Mouse (Mus musculus) C2C12 (cell line): Measurements from ENCODE around the gene Taf5l. TPM values are rescaled to one million over a fixed set of nuclear protein-coding genes. Genes with fewer than 3 reads are reported as not detected.
"Not testable (repeated sequence)": the region's sequence is repeated elsewhere in the genome, so short reads cannot be mapped to it uniquely, and the experiment has no call there.

Source experiments
- H3K27me3 ChIP-seq: one replicate; pipeline ENCODE4 v1.6.1; 2011; ENCODE audit not compliant: control insufficient read depth, insufficient read depth, insufficient read length
- H3K36me3 ChIP-seq: one replicate; pipeline ENCODE4 v1.6.1; 2011; ENCODE audit not compliant: control insufficient read depth, insufficient read depth
- H3K4me3 ChIP-seq: one replicate; pipeline ENCODE4 v1.5.1; 2011; ENCODE audit warnings: mild to moderate bottlenecking, control low read depth; ENCODE audit not compliant: poor library complexity, insufficient read depth, severe bottlenecking
- H3K79me2 ChIP-seq: one replicate; pipeline ENCODE4 v1.6.1; 2011; ENCODE audit not compliant: control insufficient read depth, insufficient read depth
- H3K79me3 ChIP-seq: one replicate; pipeline ENCODE4 v1.6.1; 2011; ENCODE audit warnings: low read depth, control low read depth
- H3ac ChIP-seq: one replicate; pipeline ENCODE3; 2011; ENCODE audit warnings: low read depth; ENCODE audit not compliant: control insufficient read depth, insufficient read length
- CEBPB ChIP-seq: IDR thresholded peaks from one replicate; pipeline ENCODE4 v1.6.1; 2011; ENCODE audit warnings: low read depth, mild to moderate bottlenecking, control low read depth, moderate library complexity
- CTCF ChIP-seq: IDR thresholded peaks from one replicate; pipeline ENCODE4 v1.5.1; 2011; ENCODE audit not compliant: control insufficient read depth, insufficient read depth, insufficient read length
- FOSL1 ChIP-seq: IDR thresholded peaks from one replicate; pipeline ENCODE4 v1.8.0; 2011; ENCODE audit warnings: mild to moderate bottlenecking, low read length; ENCODE audit not compliant: poor library complexity, insufficient read depth, severe bottlenecking
- MAX ChIP-seq: IDR thresholded peaks from one replicate; pipeline ENCODE4 v1.6.1; 2011; ENCODE audit warnings: mild to moderate bottlenecking, control low read depth
- MYOD1 ChIP-seq: IDR thresholded peaks from one replicate; pipeline ENCODE4 v1.6.1; 2011; ENCODE audit warnings: low read depth; ENCODE audit not compliant: control insufficient read depth, insufficient read length
- MYOG ChIP-seq: IDR thresholded peaks from one replicate; pipeline ENCODE4 v1.6.1; 2011; ENCODE audit not compliant: control insufficient read depth, insufficient read length; ENCODE audit errors: extremely low read depth
- USF1 ChIP-seq: IDR thresholded peaks from one replicate; pipeline ENCODE4 v1.6.1; 2011; ENCODE audit warnings: low read depth, mild to moderate bottlenecking, control low read depth, moderate library complexity
- polyA plus RNA-seq: library from polyadenylated mRNA; unstranded; fragments of >200 nt; fragmentation: generic; extraction: Trizol; gene quantifications from one replicate; pipeline ENCODE4 v1.2.1, GENCODE M21; 2012; ENCODE audit warnings: missing spikeins

The Taf5l gene
- polyA plus RNA-seq, 1 experiment: 26.2 TPM

- no peak overlapping the region for H3ac ChIP-seq
- no peaks in the 10 kb centered on the region for H3K79me2 ChIP-seq
- H3K79me3 ChIP-seq: no peaks in the 10 kb centered on the region
- H3K4me3 ChIP-seq: no peak overlapping the region
- TF ChIP-seq MYOD1 (no peak), FOSL1 (no peak)
- no peaks in the 10 kb centered on the region for H3K27me3 ChIP-seq
- H3K36me3 ChIP-seq: no peaks in the 10 kb centered on the region
These were observed 59.8 kb downstream of the Taf5l start for GRCm38 (mm10) chr8:123961371-123961770.

GRCm38 (mm10) chr8:123960556-123960955 lies 60.6 kb downstream of the Taf5l start:
- H3K4me3 ChIP-seq, H3K79me3 ChIP-seq, H3K27me3 ChIP-seq, H3K36me3 ChIP-seq, H3K79me2 ChIP-seq, H3ac ChIP-seq: not testable (repeated sequence)

DNA sequence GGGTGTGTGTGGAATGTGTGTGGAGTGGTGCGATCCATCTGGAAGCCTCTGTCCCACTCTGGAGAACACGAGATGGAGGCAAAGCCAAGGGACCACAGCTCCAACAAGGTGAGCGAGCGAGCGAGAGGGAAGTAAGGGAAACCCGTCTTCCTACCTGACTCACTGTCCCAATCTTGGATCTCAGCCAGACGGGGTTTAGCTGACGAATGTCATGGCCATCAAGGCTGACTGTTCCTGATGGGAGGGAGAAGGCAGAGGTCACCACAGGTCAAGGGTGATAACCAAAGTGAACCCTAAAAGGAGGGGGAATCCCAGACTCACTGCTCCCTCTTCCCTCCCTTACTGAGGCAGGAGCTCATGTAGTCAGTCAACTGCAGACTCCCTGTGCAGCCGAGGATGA lies 61.1 kb downstream of the Taf5l start:
- TF ChIP-seq MYOD1: no peak
- no peak for TF ChIP-seq MYOG
- TF ChIP-seq CEBPB: no peak
- TF ChIP-seq FOSL1: no peak
- no peak for TF ChIP-seq CTCF
- TF ChIP-seq MAX: no peak
- no peak for TF ChIP-seq USF1
- Histone ChIP-seq H3K4me3 (no peak overlapping the region), H3K27me3 (no peaks in the 10 kb centered on the region), H3K79me2 (no peaks in the 10 kb centered on the region), H3K79me3 (no peaks in the 10 kb centered on the region), H3K36me3 (no peaks in the 10 kb centered on the region), H3ac (no peak overlapping the region)

DNA sequence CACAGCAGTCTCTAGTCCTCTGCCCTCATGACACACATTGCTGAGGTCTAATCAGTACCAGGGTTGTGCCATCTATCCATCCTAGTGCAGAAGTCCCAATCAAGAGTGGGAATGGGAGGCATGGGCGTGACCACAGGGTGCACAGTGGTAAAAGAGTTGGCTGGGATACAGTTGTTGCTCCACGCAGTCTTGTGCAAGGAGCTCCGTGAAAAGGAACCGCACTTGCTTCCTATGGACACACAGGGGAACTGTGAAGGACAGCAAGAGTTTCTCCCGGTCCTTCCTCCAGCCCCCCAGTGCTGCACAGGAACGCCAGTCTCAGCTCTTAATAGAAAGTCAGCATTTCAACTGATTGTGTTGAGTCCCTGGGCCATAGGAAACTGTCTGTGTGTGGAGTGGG lies 61.7 kb downstream of the Taf5l start:
- TF ChIP-seq MYOD1 (no peak), USF1 (no peak), CTCF (no peak), MAX (no peak), FOSL1 (no peak), MYOG (no peak), CEBPB (no peak)
- no peaks in the 10 kb centered on the region for H3K79me2 ChIP-seq
- no peak overlapping the region for H3K4me3 ChIP-seq
- H3K79me3 ChIP-seq: no peaks in the 10 kb centered on the region
- H3K36me3 ChIP-seq: no peaks in the 10 kb centered on the region
- peak overlapping the region; percentile 13 for H3ac ChIP-seq
- H3K27me3 ChIP-seq: no peaks in the 10 kb centered on the region

DNA sequence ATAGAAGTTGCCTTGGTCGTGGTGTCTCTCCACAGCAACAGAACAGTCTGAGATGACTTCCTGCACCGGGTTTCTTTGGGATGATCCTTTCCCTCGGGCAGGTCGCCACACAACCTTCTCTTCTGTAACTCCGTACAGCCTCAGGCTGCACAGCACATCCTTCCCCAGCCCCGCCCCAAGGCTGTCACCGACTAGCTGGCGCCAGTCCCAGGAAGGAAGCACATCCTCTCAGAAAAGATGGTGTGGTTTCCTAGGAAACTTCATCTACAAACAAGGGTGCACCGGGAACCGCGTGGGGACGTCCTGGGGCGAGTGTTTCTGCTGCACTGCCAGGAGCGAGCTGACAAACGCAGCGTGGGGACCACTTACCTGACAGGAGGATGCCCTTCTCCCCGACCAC lies 63.1 kb downstream of the Taf5l start:
- Histone ChIP-seq H3K36me3 (no peaks in the 10 kb centered on the region), H3K4me3 (no peak overlapping the region), H3K79me2 (no peaks in the 10 kb centered on the region), H3ac (no peak overlapping the region), H3K79me3 (no peaks in the 10 kb centered on the region), H3K27me3 (no peaks in the 10 kb centered on the region)
- TF ChIP-seq MYOG: no peak
- TF ChIP-seq CTCF: no peak
- TF ChIP-seq FOSL1: no peak
- no peak for TF ChIP-seq USF1
- no peak for TF ChIP-seq CEBPB
- TF ChIP-seq MAX: no peak
- no peak for TF ChIP-seq MYOD1

- Histone ChIP-seq H3K27me3 (no peaks in the 10 kb centered on the region), H3K79me3 (no peaks in the 10 kb centered on the region), H3K36me3 (no peaks in the 10 kb centered on the region), H3ac (no peak overlapping the region), H3K79me2 (no peaks in the 10 kb centered on the region), H3K4me3 (no peak overlapping the region)
- TF ChIP-seq MYOD1 (no peak), CTCF (no peak), FOSL1 (no peak), MYOG (no peak), USF1 (no peak), MAX (no peak), CEBPB (no peak)
These were observed 67.0 kb downstream of the Taf5l start for GRCm38 (mm10) chr8:123954246-123954645.

GRCm38 (mm10) chr8:123953686-123954085 lies 67.5 kb downstream of the Taf5l start:
- H3K79me2 ChIP-seq: peaks cover 4% of the 10 kb centered on the region
- no peaks in the 10 kb centered on the region for H3K27me3 ChIP-seq
- no peak overlapping the region for H3K4me3 ChIP-seq
- H3K36me3 ChIP-seq: no peaks in the 10 kb centered on the region
- TF ChIP-seq MAX (no peak), CTCF (no peak), USF1 (no peak), FOSL1 (no peak), CEBPB (no peak), MYOG (no peak), MYOD1 (no peak)
- no peak overlapping the region for H3ac ChIP-seq
- H3K79me3 ChIP-seq: peaks cover 3% of the 10 kb centered on the region
